In genomic region chr17:30445805-30446441, GRCm38 (mm10) we compare ENCODE assay signal across 19 mouse cellular contexts.
DNase-seq lines count a peak whose midpoint lies in the region; ATAC-seq lines count a peak whose summit lies in the region.
"Had no signal": no experiment of that assay in that cellular context is flagged by ENCODE, and none has a peak within 500 bp of the region (broad histone marks: within the 10 kb centered on the region; RNA-seq: fewer than 3 reads in every experiment).

No protein-coding gene starts in this region.

- 43% methylated on average over 3 of the region's 3 CpGs for WGBS in heart, embryonic 15.5 days

- no peaks in the 10 kb centered on the region for H3K9me3 ChIP-seq in heart, embryonic 15.5 days (replicated peaks)
- H3K9me3 ChIP-seq: embryonic facial prominence, embryonic 10.5 days; forebrain, embryonic 13.5 days; hindbrain, embryonic 15.5 days had no signal

- H3K27ac ChIP-seq in heart, embryonic 15.5 days = peak overlapping the region; percentile 40
- H3K27ac ChIP-seq: embryonic facial prominence, embryonic 10.5 days; forebrain, embryonic 13.5 days; gastrocnemius, adult 2 months; hindbrain, embryonic 15.5 days had no signal

- peaks cover 18% of the 10 kb centered on the region for H3K4me1 ChIP-seq in heart, embryonic 15.5 days (replicated peaks)
- H3K4me1 ChIP-seq: embryonic facial prominence, embryonic 10.5 days; hindbrain, embryonic 15.5 days had no signal

- no peak for ATAC-seq in heart, embryonic 15.5 days (replicated peaks; ENCODE audit: insufficient number of reproducible peaks, insufficient read depth, low FRiP score, low read depth)
- ATAC-seq: forebrain, embryonic 13.5 days; forebrain, postnatal 0 days; intestine, embryonic 16.5 days had no signal

- intact Hi-C loops in heart, postnatal 25 days (cut with DNase I) = loop anchor here (5.0 kb wide), 3 partner anchors 104 to 301 kb away; no protein-coding TSS in a partner anchor

- H3K27me3 ChIP-seq in heart, embryonic 15.5 days = no peaks in the 10 kb centered on the region
- H3K27me3 ChIP-seq: forebrain, embryonic 13.5 days; hindbrain, embryonic 15.5 days had no signal

- H3K36me3 ChIP-seq in heart, embryonic 15.5 days = peaks cover 7% of the 10 kb centered on the region; the same call in 1 of the 2 replicates
- H3K36me3 ChIP-seq: hindbrain, embryonic 15.5 days had no signal

- no peak overlapping the region for H3K4me2 ChIP-seq in heart, embryonic 15.5 days
- H3K4me2 ChIP-seq: forebrain, embryonic 13.5 days; hindbrain, embryonic 15.5 days had no signal

- DNase-seq in heart, adult 8-10 months (ENCODE audit: low spot score) = peak; percentile 41
- DNase-seq in heart, postnatal 25 days (ENCODE audit: low spot score) = no peak
- DNase-seq in heart, adult 9 months (ENCODE audit: low spot score in 2 of 2) = peak; percentile 48 to 56
- peak; percentile 35 for DNase-seq in heart, postnatal 4 days
- no peak for DNase-seq in kidney, postnatal 14 days
- DNase-seq in gastrocnemius, postnatal 4 days (ENCODE audit: low spot score in 2 of 2) = no peak
- DNase-seq: adrenal gland, adult 8-10 months; adrenal gland, postnatal 36 days; cerebellum, adult 2 months; cerebellum, postnatal 10 days; forebrain, postnatal 0 days; gastrocnemius, adult 2 months; gastrocnemius, postnatal 36 days; kidney, adult 2 months had no signal

- H3K9ac ChIP-seq in heart, embryonic 15.5 days = no peak overlapping the region
- H3K9ac ChIP-seq: forebrain, embryonic 13.5 days; forebrain, postnatal 0 days; hindbrain, embryonic 15.5 days had no signal

- H3K4me3 ChIP-seq in heart, embryonic 15.5 days = no peak overlapping the region
- H3K4me3 ChIP-seq: embryonic facial prominence, embryonic 10.5 days; forebrain, embryonic 13.5 days; gastrocnemius, adult 2 months; hindbrain, embryonic 15.5 days had no signal

Comparison
In these comparisons a context has a peak if more than half of its experiments do, and no peak if none do; other contexts are left out.
1. DNase-seq: peak in heart, adult 8-10 months (single experiment), heart, adult 9 months (2 of 2) and heart, postnatal 4 days (single experiment); none in heart, postnatal 25 days (single experiment), kidney, postnatal 14 days (single experiment) and gastrocnemius, postnatal 4 days (0 of 2).